25 mouse cellular contexts compared by ENCODE assay signal in genomic region chr4:128019465-128019864, GRCm38 (mm10). TPM values are rescaled to one million over a fixed set of nuclear protein-coding genes. Genes with fewer than 3 reads are reported as not detected.
A peak's percentile ranks its signal among the peaks of the same experiment; 100 is the strongest.
DNase-seq lines count a peak whose midpoint lies in the region; ATAC-seq lines count a peak whose summit lies in the region.
"Had no signal": no experiment of that assay in that cellular context is flagged by ENCODE, and none has a peak within 500 bp of the region (broad histone marks: within the 10 kb centered on the region; RNA-seq: fewer than 3 reads in every experiment).

No protein-coding gene starts in this region.

- H3K9me3 ChIP-seq in forebrain, embryonic 13.5 days (replicated peaks), result no peaks in the 10 kb centered on the region
- H3K9me3 ChIP-seq in forebrain, embryonic 12.5 days, result no peaks in the 10 kb centered on the region
- H3K9me3 ChIP-seq in midbrain, embryonic 14.5 days (ENCODE audit: control insufficient read depth, low read length), result no peaks in the 10 kb centered on the region
- H3K9me3 ChIP-seq in midbrain, embryonic 13.5 days, result no peaks in the 10 kb centered on the region
- H3K9me3 ChIP-seq: heart, embryonic 15.5 days; hindbrain, embryonic 13.5 days; intestine, embryonic 15.5 days; midbrain, embryonic 12.5 days had no signal

- 68% methylated on average over 2 of the region's 2 CpGs for WGBS in forebrain, embryonic 13.5 days
- 69% methylated on average over 2 of the region's 2 CpGs for WGBS in forebrain, embryonic 12.5 days
- 71% methylated on average over 2 of the region's 2 CpGs for WGBS in midbrain, embryonic 14.5 days
- 72% methylated on average over 2 of the region's 2 CpGs for WGBS in midbrain, embryonic 13.5 days

- no peaks in the 10 kb centered on the region; the same call in 1 of the 2 replicates for H3K4me1 ChIP-seq in forebrain, embryonic 13.5 days
- no peaks in the 10 kb centered on the region; the same call in 1 of the 2 replicates for H3K4me1 ChIP-seq in forebrain, embryonic 12.5 days
- H3K4me1 ChIP-seq in midbrain, embryonic 14.5 days (ENCODE audit: control insufficient read depth, insufficient read depth, low read length), result no peaks in the 10 kb centered on the region
- peaks cover 29% of the 10 kb centered on the region for H3K4me1 ChIP-seq in midbrain, embryonic 13.5 days (replicated peaks)
- H3K4me1 ChIP-seq: heart, embryonic 15.5 days; intestine, embryonic 15.5 days; midbrain, embryonic 12.5 days had no signal

- DNase-seq in midbrain, embryonic 14.5 days, result peak; percentile 18
- DNase-seq in cerebellum, postnatal 10 days, result peak; percentile 74 to 83
- peak; percentile 16 to 46 for DNase-seq in layer of hippocampus, postnatal 36 days
- no peak for DNase-seq in heart, postnatal 36 days
- DNase-seq in heart, postnatal 14 days, result no peak
- DNase-seq: adrenal gland, adult 2 months; gastrocnemius, postnatal 10 days; heart, adult 2 months; lung, adult 18-20 months; lung, postnatal 36 days; thymus, postnatal 25 days had no signal

- 0 out of 2 replicates have a peak overlapping the region, but pooled peaks have one; percentile 1 for H3K9ac ChIP-seq in forebrain, embryonic 13.5 days
- no peak overlapping the region for H3K9ac ChIP-seq in forebrain, embryonic 12.5 days
- H3K9ac ChIP-seq in midbrain, embryonic 14.5 days (replicated peaks; ENCODE audit: low read length), result no peak overlapping the region
- no peak overlapping the region for H3K9ac ChIP-seq in midbrain, embryonic 13.5 days (replicated peaks)
- H3K9ac ChIP-seq: heart, embryonic 15.5 days; hindbrain, embryonic 13.5 days; intestine, embryonic 15.5 days; midbrain, embryonic 12.5 days had no signal

- H3K27ac ChIP-seq in forebrain, embryonic 13.5 days, result no peak overlapping the region
- no peak overlapping the region for H3K27ac ChIP-seq in forebrain, embryonic 12.5 days
- no peak overlapping the region for H3K27ac ChIP-seq in midbrain, embryonic 14.5 days (replicated peaks; ENCODE audit: low read depth, low read length)
- H3K27ac ChIP-seq in midbrain, embryonic 13.5 days, result no peak overlapping the region
- H3K27ac ChIP-seq: heart, adult 2 months; heart, embryonic 15.5 days; hindbrain, embryonic 13.5 days; intestine, embryonic 15.5 days; midbrain, embryonic 12.5 days had no signal

- no peaks in the 10 kb centered on the region for H3K27me3 ChIP-seq in forebrain, embryonic 13.5 days
- no peaks in the 10 kb centered on the region for H3K27me3 ChIP-seq in forebrain, embryonic 12.5 days
- H3K27me3 ChIP-seq in midbrain, embryonic 14.5 days (ENCODE audit: control insufficient read depth, insufficient read depth, low read length), result no peaks in the 10 kb centered on the region
- H3K27me3 ChIP-seq in midbrain, embryonic 13.5 days, result no peaks in the 10 kb centered on the region
- H3K27me3 ChIP-seq: CH12.LX; heart, embryonic 15.5 days; hindbrain, embryonic 13.5 days; intestine, embryonic 15.5 days; midbrain, embryonic 12.5 days had no signal

- intact Hi-C loops in heart, postnatal 36 days (cut with DNase I), result no loop called here
- intact Hi-C loops in heart, postnatal 14 days (cut with DNase I), result no loop called here

- no peak overlapping the region for H3K4me2 ChIP-seq in forebrain, embryonic 13.5 days
- no peak overlapping the region for H3K4me2 ChIP-seq in forebrain, embryonic 12.5 days
- no peak overlapping the region for H3K4me2 ChIP-seq in midbrain, embryonic 14.5 days (ENCODE audit: low read length)
- no peak overlapping the region for H3K4me2 ChIP-seq in midbrain, embryonic 13.5 days (replicated peaks)
- H3K4me2 ChIP-seq: heart, embryonic 15.5 days; hindbrain, embryonic 13.5 days; intestine, embryonic 15.5 days; midbrain, embryonic 12.5 days had no signal

- no peaks in the 10 kb centered on the region; the same call in 1 of the 2 replicates for H3K36me3 ChIP-seq in forebrain, embryonic 13.5 days (ENCODE audit: poor library complexity, severe bottlenecking)
- no peaks in the 10 kb centered on the region for H3K36me3 ChIP-seq in forebrain, embryonic 12.5 days (replicated peaks)
- H3K36me3 ChIP-seq in midbrain, embryonic 14.5 days (ENCODE audit: control insufficient read depth, insufficient read depth, low read length), result no peaks in the 10 kb centered on the region
- H3K36me3 ChIP-seq in midbrain, embryonic 13.5 days, result no peaks in the 10 kb centered on the region
- H3K36me3 ChIP-seq: heart, embryonic 15.5 days; intestine, embryonic 15.5 days; midbrain, embryonic 12.5 days had no signal

- ATAC-seq in forebrain, embryonic 13.5 days, result no peak
- no peak for ATAC-seq in forebrain, embryonic 12.5 days (ENCODE audit: low FRiP score)
- no peak for ATAC-seq in midbrain, embryonic 14.5 days (ENCODE audit: low FRiP score, low TSS enrichment)
- ATAC-seq in midbrain, embryonic 13.5 days, result no peak
- ATAC-seq: intestine, embryonic 15.5 days had no signal

- no peak overlapping the region for H3K4me3 ChIP-seq in forebrain, embryonic 13.5 days
- no peak overlapping the region for H3K4me3 ChIP-seq in forebrain, embryonic 12.5 days (replicated peaks)
- no peak overlapping the region for H3K4me3 ChIP-seq in midbrain, embryonic 14.5 days (replicated peaks; ENCODE audit: low read depth, low read length)
- no peak overlapping the region for H3K4me3 ChIP-seq in midbrain, embryonic 13.5 days (replicated peaks)
- H3K4me3 ChIP-seq: erythroblast, embryonic 14.5 days; heart, adult 2 months; heart, embryonic 15.5 days; hindbrain, embryonic 13.5 days; intestine, embryonic 15.5 days; midbrain, embryonic 12.5 days had no signal

RNA-seq across cellular contexts. Expression of gene Csmd2, which starts 31.8 kb away (rescaled TPM):
- 4.5 and 5.1 TPM in 2 replicates for polyA plus RNA-seq in forebrain, embryonic 13.5 days (2015; fragmentation: Nextera tagmentation; extraction: Ambion mirVana)
- 3.6 and 4.3 TPM in 2 replicates for polyA plus RNA-seq in forebrain, embryonic 12.5 days (2016; fragmentation: Nextera tagmentation; extraction: Ambion mirVana)
- 9.8 and 13.5 TPM in 2 replicates for polyA plus RNA-seq in midbrain, embryonic 14.5 days (2014; fragmentation: Nextera tagmentation; extraction: Ambion mirVana)
- 7.7 and 9.2 TPM in 2 replicates for polyA plus RNA-seq in midbrain, embryonic 13.5 days (2015; fragmentation: Nextera tagmentation; extraction: Ambion mirVana)
- 10 to 100 TPM; 43.5 to 51.1 TPM for total RNA-seq in layer of hippocampus, postnatal 36 days (2021)
- total RNA-seq in heart, postnatal 36 days (2021), result under 1 TPM in 1 of 2 experiments, not detected in 1; 0.08 TPM
- total RNA-seq in heart, postnatal 14 days (2021), result under 1 TPM; 0.12 to 0.17 TPM
- total RNA-seq: common myeloid progenitor, adult 5-6 weeks; heart, adult 2 months; liver, adult 2 months; neutrophil, adult 5-6 weeks had no signal
- polyA plus RNA-seq: erythroblast, embryonic 14.5 days; heart, adult 2 months; liver, adult 2 months had no signal

RNA-seq across cellular contexts. Expression of gene CK137956, which starts 48.7 kb away (rescaled TPM):
- 0.29 and 0.39 TPM in 2 replicates for polyA plus RNA-seq in forebrain, embryonic 13.5 days (2015; fragmentation: Nextera tagmentation; extraction: Ambion mirVana)
- polyA plus RNA-seq in forebrain, embryonic 12.5 days (2016; fragmentation: Nextera tagmentation; extraction: Ambion mirVana), result 0.33 and 0.36 TPM in 2 replicates
- 1.00 and 1.1 TPM in 2 replicates for polyA plus RNA-seq in midbrain, embryonic 14.5 days (2014; fragmentation: Nextera tagmentation; extraction: Ambion mirVana)
- 0.46 and 0.55 TPM in 2 replicates for polyA plus RNA-seq in midbrain, embryonic 13.5 days (2015; fragmentation: Nextera tagmentation; extraction: Ambion mirVana)
- total RNA-seq in layer of hippocampus, postnatal 36 days (2021), result under 1 TPM; 0.73 to 0.90 TPM
- not detected for total RNA-seq in heart, postnatal 36 days (2021)
- not detected for total RNA-seq in heart, postnatal 14 days (2021)
- total RNA-seq: adrenal gland, adult 2 months; CH12.LX; common myeloid progenitor, adult 5-6 weeks; gastrocnemius, postnatal 10 days; heart, adult 2 months; liver, adult 2 months; neutrophil, adult 5-6 weeks had no signal
- polyA plus RNA-seq: adrenal gland, adult 2 months; erythroblast, embryonic 14.5 days; heart, adult 2 months; heart, embryonic 15.5 days; intestine, embryonic 15.5 days; kidney, embryonic 14.5 days; large intestine, adult 2 months; liver, adult 2 months had no signal

Comparison
In these comparisons a context has a peak if more than half of its experiments do, and no peak if none do; other contexts are left out.
1. DNase-seq: peak in midbrain, embryonic 14.5 days (single experiment), cerebellum, postnatal 10 days (2 of 2) and layer of hippocampus, postnatal 36 days (2 of 2); none in heart, postnatal 36 days (0 of 2) and heart, postnatal 14 days (0 of 2).